Mouse (Mus musculus) bone marrow macrophage, adult 2 months (primary cell): ENCODE results near the gene Tnfaip8l3. TPM values are rescaled to one million over a fixed set of nuclear protein-coding genes. Genes with fewer than 3 reads are reported as not detected.
"Not testable (repeated sequence)": the region's sequence is repeated elsewhere in the genome, so short reads cannot be mapped to it uniquely, and the experiment has no call there.

Source experiments
- H3K27ac ChIP-seq: 2 replicates; pipeline ENCODE4 v1.5.1; 2012; ENCODE audit warnings: low read depth, low read length; ENCODE audit not compliant: insufficient read depth
- H3K4me1 ChIP-seq: 2 replicates; pipeline ENCODE4 v1.6.1; 2012; ENCODE audit warnings: low read length; ENCODE audit not compliant: control insufficient read depth, insufficient read depth
- H3K4me3 ChIP-seq: 2 replicates; pipeline ENCODE4 v1.5.1; 2012; ENCODE audit warnings: mild to moderate bottlenecking, low read length, moderate library complexity; ENCODE audit not compliant: insufficient read depth
- CTCF ChIP-seq: IDR thresholded peaks from 2 replicates; pipeline ENCODE4 v1.5.1; 2012; ENCODE audit warnings: low read depth, mild to moderate bottlenecking, low read length, moderate library complexity
- POLR2A ChIP-seq: IDR thresholded peaks from 2 replicates; pipeline ENCODE4 v1.6.1; 2012; ENCODE audit warnings: mild to moderate bottlenecking, low read depth, low read length, borderline replicate concordance
- polyA plus RNA-seq: library from polyadenylated mRNA; stranded (reverse); fragments of >200 nt; gene quantifications from 2 replicates; pipeline ENCODE4 v1.2.4, GENCODE M21; 2012; ENCODE audit not compliant: missing spikeins, insufficient read depth, insufficient read length

Tnfaip8l3 gene
- polyA plus RNA-seq, 1 experiment: not detected

- no peaks in the 10 kb centered on the region for H3K4me1 ChIP-seq
- no peak overlapping the region for H3K27ac ChIP-seq
- TF ChIP-seq POLR2A (no peak), CTCF (no peak)
- H3K4me3 ChIP-seq: no peak overlapping the region
Observed at GRCm38 (mm10) chr9:53994528-53994927, 73.7 kb downstream of the Tnfaip8l3 start.

GRCm38 (mm10) chr9:53992567-53992966 lies 75.6 kb downstream of the Tnfaip8l3 start:
- H3K27ac ChIP-seq, H3K4me1 ChIP-seq, H3K4me3 ChIP-seq: not testable (repeated sequence)

GRCm38 (mm10) chr9:53990921-53991320 lies 77.3 kb downstream of the Tnfaip8l3 start:
- Histone ChIP-seq H3K27ac (no peak overlapping the region), H3K4me1 (no peaks in the 10 kb centered on the region), H3K4me3 (no peak overlapping the region)
- no peak for TF ChIP-seq POLR2A
- no peak for TF ChIP-seq CTCF

GRCm38 (mm10) chr9:53986972-53987371 lies 81.2 kb downstream of the Tnfaip8l3 start:
- no peak for TF ChIP-seq CTCF
- no peak for TF ChIP-seq POLR2A
- Histone ChIP-seq H3K27ac (no peak overlapping the region), H3K4me1 (no peaks in the 10 kb centered on the region), H3K4me3 (no peak overlapping the region)

GRCm38 (mm10) chr9:53984868-53985267 lies 83.3 kb downstream of the Tnfaip8l3 start:
- Histone ChIP-seq H3K4me1 (no peaks in the 10 kb centered on the region), H3K27ac (no peak overlapping the region), H3K4me3 (no peak overlapping the region)
- peak; percentile 22; the same call in 1 of the 2 replicates for TF ChIP-seq CTCF
- TF ChIP-seq POLR2A: no peak

GRCm38 (mm10) chr9:53975122-53975518 lies 93.1 kb downstream of the Tnfaip8l3 start, which contains the start of gene Elmod1:
Elmod1 (minus strand) TSS chr9:53975301.
- peak within 1 kb of the TSS; percentile 21; the same call in 1 of the 2 replicates for H3K4me3 ChIP-seq

GRCm38 (mm10) chr9:53974328-53975121 lies 93.7 kb downstream of the Tnfaip8l3 start:
- TF ChIP-seq CTCF (no peak), POLR2A (no peak)
- Histone ChIP-seq H3K27ac (no peak overlapping the region), H3K4me3 (peak overlapping the region; percentile 21; the same call in 1 of the 2 replicates), H3K4me1 (no peaks in the 10 kb centered on the region)

More at GRCm38 (mm10) chr9:53975122-53975518, 93.1 kb downstream of the Tnfaip8l3 start, which contains the start of gene Elmod1:
- H3K4me1 ChIP-seq: no peaks in the 10 kb centered on the region
- TF ChIP-seq POLR2A: no peak
- no peak for TF ChIP-seq CTCF
- no peak within 1 kb of the TSS for H3K27ac ChIP-seq

- Histone ChIP-seq H3K4me3 (no peak overlapping the region), H3K27ac (no peak overlapping the region), H3K4me1 (no peaks in the 10 kb centered on the region)
- TF ChIP-seq POLR2A (no peak), CTCF (no peak)
Observed at GRCm38 (mm10) chr9:53973929-53974327, 94.3 kb downstream of the Tnfaip8l3 start.

Other genes with a start within 250 kb of the Tnfaip8l3 start
- not detected in 2 replicates for gene Sln, start 218.2 kb downstream of the Tnfaip8l3 start, polyA plus RNA-seq
- gene Elmod1, start 93.1 kb downstream of the Tnfaip8l3 start, polyA plus RNA-seq: not detected in 2 replicates
- not detected in 2 replicates for gene Cyp19a1, start 199.7 kb upstream of the Tnfaip8l3 start, polyA plus RNA-seq
- gene Gldn, start 218.1 kb upstream of the Tnfaip8l3 start, polyA plus RNA-seq: not detected in 2 replicates